Mouse (Mus musculus) lung, postnatal 0 days (tissue): ENCODE data around the gene Tfec.

Source experiments
- CTCF ChIP-seq: IDR thresholded peaks from 2 replicates; pipeline ENCODE4 v1.5.1; 2016; ENCODE audit warnings: antibody characterized with exemption, mild to moderate bottlenecking
- EP300 ChIP-seq: IDR thresholded peaks from 2 replicates; pipeline ENCODE4 v1.6.1; 2016; ENCODE audit warnings: antibody characterized with exemption, mild to moderate bottlenecking, control low read depth

DNA sequence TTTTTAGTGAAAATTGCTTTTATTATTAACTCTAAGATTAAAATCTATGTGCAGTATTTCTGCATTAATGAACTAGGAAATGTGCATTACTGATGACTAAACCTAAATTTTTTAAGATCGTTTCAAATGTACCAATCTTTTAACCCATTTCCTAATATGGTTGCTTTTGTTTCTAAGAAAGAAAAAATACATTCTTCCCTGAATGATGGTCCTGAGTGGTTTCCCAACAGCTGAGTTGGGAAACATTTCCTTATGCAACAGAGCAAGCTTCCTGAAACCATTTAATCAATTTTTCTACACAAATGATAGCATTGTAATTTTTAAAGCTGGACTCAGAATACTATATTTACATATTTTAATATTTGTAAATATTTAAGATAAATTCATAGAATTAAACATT, 62.6 kb downstream of the Tfec start:
- TF ChIP-seq CTCF (no peak), EP300 (no peak)
